Mouse (Mus musculus): ENCODE measurements around the gene Apol8. TPM values are rescaled to one million over a fixed set of nuclear protein-coding genes. Genes with fewer than 3 reads are reported as not detected.

The Apol8 gene
- polyA plus RNA-seq (2015; fragmentation: Nextera tagmentation; extraction: Ambion mirVana), result 0.86 TPM in 1 of 2 replicates, not detected in the other

DNA sequence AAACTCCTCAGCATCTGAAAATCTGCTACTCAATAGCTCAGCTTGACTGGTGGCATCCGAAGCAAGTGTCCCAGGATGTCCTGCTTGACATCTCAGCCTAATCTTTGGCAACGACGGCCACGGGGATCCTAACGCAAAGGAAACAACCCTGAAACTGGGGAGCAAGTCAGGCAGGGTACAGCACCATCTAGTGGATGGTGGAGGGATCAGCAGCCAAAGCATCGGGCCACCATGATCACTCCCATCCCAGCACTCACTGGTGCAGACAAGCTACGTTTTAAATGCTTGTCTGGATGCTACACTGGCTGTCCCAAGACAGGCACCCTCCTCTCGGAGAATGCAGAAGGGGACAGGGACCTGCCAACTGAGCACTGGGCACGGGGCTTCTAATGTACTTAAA, at the start of gene Apol8:
Gene Apol8, minus strand, starts transcription at position 156 of the 400 bp plus-strand sequence.

DNA sequence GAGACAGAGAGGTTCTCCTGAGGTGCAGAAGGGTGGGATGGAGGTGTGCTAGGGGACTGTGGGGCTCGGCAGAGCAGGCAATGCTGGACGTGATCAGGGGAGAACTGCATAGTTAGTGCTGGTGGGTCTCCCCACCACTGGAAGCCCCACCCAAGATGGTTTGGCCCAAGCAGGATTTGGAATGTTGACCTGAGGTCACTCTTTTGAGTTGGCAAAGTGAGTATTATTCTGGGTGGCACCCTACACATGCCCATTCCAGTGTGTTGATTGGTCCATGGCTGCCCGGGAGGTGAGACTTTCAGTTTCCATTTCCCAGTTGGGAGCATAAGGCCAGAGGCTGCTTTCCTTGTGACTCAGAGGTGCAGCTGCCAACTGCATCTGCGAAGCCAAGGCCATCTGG, 28.1 kb downstream of the Apol8 start, which contains the start of gene Apol9b:
Gene Apol9b, plus strand, starts transcription at position 301 of the 400 bp plus-strand sequence.

DNA sequence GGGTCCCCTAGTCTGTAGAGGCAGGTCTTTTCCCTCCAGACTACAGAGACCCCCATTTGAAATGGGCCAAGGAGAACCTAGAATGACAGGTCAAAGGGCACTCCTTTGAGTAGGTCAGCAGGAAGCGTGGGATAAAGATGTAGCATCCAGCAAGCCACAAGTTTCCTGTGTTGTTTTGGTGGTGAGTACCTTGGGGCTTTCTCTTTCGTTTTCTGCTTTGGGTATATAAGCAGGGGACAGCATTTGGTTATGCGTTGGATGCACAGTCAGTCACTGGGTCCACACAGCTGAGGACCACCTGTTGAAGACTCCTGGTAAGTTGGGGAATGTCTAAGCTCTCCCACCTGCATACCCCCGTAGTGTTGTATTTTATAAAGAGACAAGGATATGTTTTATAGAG, 58.1 kb downstream of the Apol8 start, which contains the start of gene Apol7e:
Gene Apol7e, plus strand, starts transcription at position 202 of the 400 bp plus-strand sequence.

Other genes starting within 250 kb of the Apol8 start
- not detected in 2 replicates for gene Apol11a, start 248.7 kb downstream of the Apol8 start, polyA plus RNA-seq (2015; fragmentation: Nextera tagmentation; extraction: Ambion mirVana)
- gene Apol7c, start 223.7 kb downstream of the Apol8 start, polyA plus RNA-seq (2015; fragmentation: Nextera tagmentation; extraction: Ambion mirVana), result not detected in 2 replicates
- not detected in 2 replicates for gene 1700025B11Rik, start 195.1 kb downstream of the Apol8 start, polyA plus RNA-seq (2015; fragmentation: Nextera tagmentation; extraction: Ambion mirVana)
- gene Apol10b, start 160.9 kb downstream of the Apol8 start, polyA plus RNA-seq (2015; fragmentation: Nextera tagmentation; extraction: Ambion mirVana), result 0.65 TPM in 1 of 2 replicates, not detected in the other
- gene Gm36245, start 157.7 kb downstream of the Apol8 start, polyA plus RNA-seq (2015; fragmentation: Nextera tagmentation; extraction: Ambion mirVana), result not detected in 2 replicates
- gene Apol11b, start 113.7 kb downstream of the Apol8 start, polyA plus RNA-seq (2015; fragmentation: Nextera tagmentation; extraction: Ambion mirVana), result 0.21 and 0.39 TPM in 2 replicates
- gene Apol7e, start 58.1 kb downstream of the Apol8 start, polyA plus RNA-seq (2015; fragmentation: Nextera tagmentation; extraction: Ambion mirVana), result 0.06 TPM in 1 of 2 replicates, not detected in the other
- 1.2 and 1.8 TPM in 2 replicates for gene Apol9b, start 28.0 kb downstream of the Apol8 start, polyA plus RNA-seq (2015; fragmentation: Nextera tagmentation; extraction: Ambion mirVana)
- 18.5 and 27.3 TPM in 2 replicates for gene Myh9, start 85.2 kb upstream of the Apol8 start, polyA plus RNA-seq (2015; fragmentation: Nextera tagmentation; extraction: Ambion mirVana)
- gene Txn2, start 172.0 kb upstream of the Apol8 start, polyA plus RNA-seq (2015; fragmentation: Nextera tagmentation; extraction: Ambion mirVana), result 214 and 410 TPM in 2 replicates
- 1.9 and 2.0 TPM in 2 replicates for gene Foxred2, start 199.7 kb upstream of the Apol8 start, polyA plus RNA-seq (2015; fragmentation: Nextera tagmentation; extraction: Ambion mirVana)
- 96.1 and 143 TPM in 2 replicates for gene Eif3d, start 213.8 kb upstream of the Apol8 start, polyA plus RNA-seq (2015; fragmentation: Nextera tagmentation; extraction: Ambion mirVana)

All from adrenal gland, postnatal 0 days (tissue).